8 mouse cellular contexts compared by ENCODE assay signal in genomic region chr1:138136373-138136779, GRCm38 (mm10). TPM values are rescaled to one million over a fixed set of nuclear protein-coding genes. Genes with fewer than 3 reads are reported as not detected.
A peak's percentile ranks its signal among the peaks of the same experiment; 100 is the strongest.
DNase-seq lines count a peak whose midpoint lies in the region; ATAC-seq and TF ChIP-seq lines count a peak whose summit lies in the region.

No protein-coding gene starts in this region.

- H3K4me2 ChIP-seq in hindbrain, embryonic 12.5 days (replicated peaks): peak overlapping the region; percentile 47
- peak overlapping the region; percentile 46 for H3K4me2 ChIP-seq in lung, embryonic 15.5 days
- H3K4me2 ChIP-seq in neural tube, embryonic 14.5 days (ENCODE audit: low read depth, low read length): peak overlapping the region; percentile 54

- H3K9me3 ChIP-seq in hindbrain, embryonic 12.5 days (replicated peaks): no peaks in the 10 kb centered on the region
- H3K9me3 ChIP-seq in lung, embryonic 15.5 days: no peaks in the 10 kb centered on the region
- no peaks in the 10 kb centered on the region for H3K9me3 ChIP-seq in neural tube, embryonic 14.5 days (ENCODE audit: control insufficient read depth, low read length)

- no peaks in the 10 kb centered on the region for H3K36me3 ChIP-seq in hindbrain, embryonic 12.5 days
- no peaks in the 10 kb centered on the region for H3K36me3 ChIP-seq in lung, embryonic 15.5 days
- H3K36me3 ChIP-seq in neural tube, embryonic 14.5 days (ENCODE audit: control insufficient read depth, insufficient read depth, low read length): no peaks in the 10 kb centered on the region
- H3K36me3 ChIP-seq in thymus, adult 2 months (ENCODE audit: control insufficient read depth, insufficient read depth, low read length): peaks cover 14% of the 10 kb centered on the region

- DNase-seq in forelimb bud, embryonic 11.5 days (ENCODE audit: low read depth, low spot score): peak; percentile 23
- peak; percentile 77 to 82 for DNase-seq in layer of hippocampus, postnatal 14 days (ENCODE audit: low spot score in 2 of 2)
- DNase-seq in thymus, adult 2 months: peak; percentile 86

- H3K27ac ChIP-seq in bone marrow macrophage, adult 2 months (ENCODE audit: insufficient read depth, low read depth, low read length): peak overlapping the region; percentile 99
- H3K27ac ChIP-seq in hindbrain, embryonic 12.5 days: peak overlapping the region; percentile 49
- H3K27ac ChIP-seq in lung, embryonic 15.5 days: no peak overlapping the region
- H3K27ac ChIP-seq in neural tube, embryonic 14.5 days (ENCODE audit: low read depth, low read length): peak overlapping the region; percentile 57
- peak overlapping the region; percentile 93 for H3K27ac ChIP-seq in thymus, adult 2 months (ENCODE audit: control insufficient read depth, insufficient read depth, low read length)

- H3K9ac ChIP-seq in hindbrain, embryonic 12.5 days: 0 out of 2 replicates have a peak overlapping the region, but pooled peaks have one; percentile 0
- no peak overlapping the region for H3K9ac ChIP-seq in lung, embryonic 15.5 days
- peak overlapping the region; percentile 25; the same call in 1 of the 2 replicates for H3K9ac ChIP-seq in neural tube, embryonic 14.5 days (replicated peaks; ENCODE audit: low read depth, low read length)

- no peaks in the 10 kb centered on the region for H3K27me3 ChIP-seq in hindbrain, embryonic 12.5 days
- no peaks in the 10 kb centered on the region for H3K27me3 ChIP-seq in lung, embryonic 15.5 days
- no peaks in the 10 kb centered on the region for H3K27me3 ChIP-seq in neural tube, embryonic 14.5 days (ENCODE audit: control insufficient read depth, insufficient read depth, low read length)
- no peaks in the 10 kb centered on the region for H3K27me3 ChIP-seq in thymus, adult 2 months (ENCODE audit: control insufficient read depth, insufficient read depth, low read length)

- no peak for TF ChIP-seq CTCF in bone marrow macrophage, adult 2 months (IDR thresholded peaks at IDR 0.05; ENCODE audit: low read depth, low read length)
- no peak for TF ChIP-seq CTCF in thymus, adult 2 months (IDR thresholded peaks at IDR 0.05; ENCODE audit: borderline replicate concordance, control insufficient read depth, extremely low read depth, insufficient read depth, low read length, poor library complexity)

- 18% methylated on average over 17 of the region's 17 CpGs for WGBS in hindbrain, embryonic 12.5 days
- WGBS in lung, embryonic 15.5 days: 46% methylated on average over 17 of the region's 17 CpGs
- 10% methylated on average over 17 of the region's 17 CpGs for WGBS in neural tube, embryonic 14.5 days
- 2% methylated on average over 17 of the region's 17 CpGs for WGBS in thymus, adult 2 months

- peak overlapping the region; percentile 47 for H3K4me3 ChIP-seq in bone marrow macrophage, adult 2 months (ENCODE audit: insufficient read depth, low read length)
- H3K4me3 ChIP-seq in hindbrain, embryonic 12.5 days: peak overlapping the region; percentile 27
- peak overlapping the region; percentile 19 for H3K4me3 ChIP-seq in lung, embryonic 15.5 days
- peak overlapping the region; percentile 29 for H3K4me3 ChIP-seq in neural tube, embryonic 14.5 days (ENCODE audit: low read depth, low read length)
- H3K4me3 ChIP-seq in thymus, adult 2 months (ENCODE audit: control insufficient read depth, insufficient read depth, low read length): no peak overlapping the region

- H3K4me1 ChIP-seq in bone marrow macrophage, adult 2 months (ENCODE audit: control insufficient read depth, insufficient read depth, low read length): peaks cover 44% of the 10 kb centered on the region
- peaks cover 9% of the 10 kb centered on the region; the same call in 1 of the 2 replicates for H3K4me1 ChIP-seq in hindbrain, embryonic 12.5 days
- no peaks in the 10 kb centered on the region for H3K4me1 ChIP-seq in lung, embryonic 15.5 days
- H3K4me1 ChIP-seq in neural tube, embryonic 14.5 days (ENCODE audit: control insufficient read depth, insufficient read depth, low read length): 0 out of 2 replicates have a peak, but pooled peaks cover 8% of the 10 kb centered on the region
- peaks cover 20% of the 10 kb centered on the region for H3K4me1 ChIP-seq in thymus, adult 2 months (replicated peaks; ENCODE audit: control insufficient read depth, insufficient read depth, low read length)

- ATAC-seq in CD4-positive, CD25-positive, alpha-beta regulatory T cell, adult 4 months: peak; percentile 77
- ATAC-seq in hindbrain, embryonic 12.5 days (ENCODE audit: low FRiP score): peak; percentile 87
- no peak for ATAC-seq in lung, embryonic 15.5 days (ENCODE audit: borderline replicate concordance, extremely low read depth, low FRiP score, low TSS enrichment)
- peak; percentile 89 for ATAC-seq in neural tube, embryonic 14.5 days (ENCODE audit: low read depth)

- TF ChIP-seq POLR2A in bone marrow macrophage, adult 2 months (IDR thresholded peaks at IDR 0.05; ENCODE audit: borderline replicate concordance, low read depth, low read length): no peak
- peak; percentile 47; the same call in 1 of the 2 replicates for TF ChIP-seq POLR2A in thymus, adult 2 months (IDR thresholded peaks at IDR 0.05; ENCODE audit: control insufficient read depth, extremely low read depth, insufficient read depth, low read length, poor library complexity)

RNA-seq across cellular contexts. Expression of gene Ptprc, which starts 39.1 kb away (rescaled TPM):
- polyA plus RNA-seq in CD4-positive, CD25-positive, alpha-beta regulatory T cell, adult 4 months (2017; shearing (Covaris generic)): 1,000 to 10,000 TPM; 1,419 to 1,542 TPM
- polyA plus RNA-seq in bone marrow macrophage, adult 2 months (2012; ENCODE audit: insufficient read depth, insufficient read length, missing spikeins): 565 and 582 TPM in 2 replicates
- polyA plus RNA-seq in hindbrain, embryonic 12.5 days (2016; fragmentation: Nextera tagmentation; extraction: Ambion mirVana): 1.5 TPM in 2 replicates
- total RNA-seq in layer of hippocampus, postnatal 14 days (2021): 1 to 10 TPM; 2.0 to 2.6 TPM
- polyA plus RNA-seq in lung, embryonic 15.5 days (2015; fragmentation: Nextera tagmentation; extraction: Ambion mirVana): 3.8 and 7.4 TPM in 2 replicates
- polyA plus RNA-seq in neural tube, embryonic 14.5 days (2014; fragmentation: Nextera tagmentation; extraction: Ambion mirVana): 0.51 and 1.5 TPM in 2 replicates
- polyA plus RNA-seq in thymus, adult 2 months (2012; rRNA removed): 469 and 490 TPM in 2 replicates

Comparison
In these comparisons a context has a peak if more than half of its experiments do, and no peak if none do; other contexts are left out.
1. DNase-seq: peak in every context shown above with its lines; median percentile 86 in thymus, adult 2 months; 80 in layer of hippocampus, postnatal 14 days; 23 in forelimb bud, embryonic 11.5 days.
2. RNA of gene Ptprc, which starts 39.1 kb away (polyA plus RNA-seq): 1,419 to 1,542 TPM in CD4-positive, CD25-positive, alpha-beta regulatory T cell, adult 4 months, 565 to 582 TPM in bone marrow macrophage, adult 2 months and 469 to 490 TPM in thymus, adult 2 months; 3.8 to 7.4 TPM in lung, embryonic 15.5 days, 1.5 TPM in hindbrain, embryonic 12.5 days and 0.51 to 1.5 TPM in neural tube, embryonic 14.5 days; every median in the first group is over 10 times any median in the second.
3. Peak in every context shown above with its lines, with median percentiles within 50 percentile points of each other: H3K4me2 ChIP-seq.